Mouse (Mus musculus): ENCODE measurements around the gene Prkd2. TPM values are rescaled to one million over a fixed set of nuclear protein-coding genes. Genes with fewer than 3 reads are reported as not detected.

Prkd2 gene
- polyA plus RNA-seq, 1 experiment from 2014 or later: 5.7 TPM

- no peak overlapping the region for H3K4me2 ChIP-seq (ENCODE audit: low read length)
- 80% methylated on average over 7 of the region's 7 CpGs for WGBS
- ATAC-seq (ENCODE audit: low FRiP score, low TSS enrichment) (no peak), DNase-seq (no peak)
- no peaks in the 10 kb centered on the region for H3K27me3 ChIP-seq (ENCODE audit: control insufficient read depth, insufficient read depth, low read length)
- H3K36me3 ChIP-seq (ENCODE audit: control insufficient read depth, insufficient read depth, low read length): no peaks in the 10 kb centered on the region
- no peaks in the 10 kb centered on the region for H3K9me3 ChIP-seq (ENCODE audit: control insufficient read depth, low read length)
- H3K4me3 ChIP-seq (replicated peaks; ENCODE audit: low read depth, low read length): no peak overlapping the region
- peaks cover 4% of the 10 kb centered on the region; the same call in 1 of the 2 replicates for H3K4me1 ChIP-seq (ENCODE audit: control insufficient read depth, insufficient read depth, low read length)
- no peak overlapping the region for H3K27ac ChIP-seq (replicated peaks; ENCODE audit: low read depth, low read length)
- H3K9ac ChIP-seq (replicated peaks; ENCODE audit: low read length): no peak overlapping the region
Measured at GRCm38 (mm10) chr7:16907842-16908241, 65.1 kb downstream of the Prkd2 start.

- Histone ChIP-seq H3K9me3 (ENCODE audit: control insufficient read depth, low read length) (no peaks in the 10 kb centered on the region), H3K4me1 (ENCODE audit: control insufficient read depth, insufficient read depth, low read length) (peaks cover 4% of the 10 kb centered on the region; the same call in 1 of the 2 replicates), H3K36me3 (ENCODE audit: control insufficient read depth, insufficient read depth, low read length) (peaks cover 5% of the 10 kb centered on the region; the same call in 1 of the 2 replicates), H3K27me3 (ENCODE audit: control insufficient read depth, insufficient read depth, low read length) (no peaks in the 10 kb centered on the region), H3K4me2 (ENCODE audit: low read length) (no peak overlapping the region), H3K27ac (replicated peaks; ENCODE audit: low read depth, low read length) (no peak overlapping the region), H3K9ac (replicated peaks; ENCODE audit: low read length) (no peak overlapping the region), H3K4me3 (replicated peaks; ENCODE audit: low read depth, low read length) (no peak overlapping the region)
- ATAC-seq (ENCODE audit: low FRiP score, low TSS enrichment) (no peak), DNase-seq (no peak)
- 54% methylated on average over 11 of the region's 11 CpGs for WGBS
Measured at GRCm38 (mm10) chr7:16908367-16908766, 65.7 kb downstream of the Prkd2 start.

- Histone ChIP-seq H3K9me3 (ENCODE audit: control insufficient read depth, low read length) (no peaks in the 10 kb centered on the region), H3K9ac (replicated peaks; ENCODE audit: low read length) (no peak overlapping the region), H3K27me3 (ENCODE audit: control insufficient read depth, insufficient read depth, low read length) (no peaks in the 10 kb centered on the region), H3K4me2 (ENCODE audit: low read length) (no peak overlapping the region), H3K27ac (replicated peaks; ENCODE audit: low read depth, low read length) (no peak overlapping the region), H3K36me3 (ENCODE audit: control insufficient read depth, insufficient read depth, low read length) (peaks cover 7% of the 10 kb centered on the region), H3K4me3 (replicated peaks; ENCODE audit: low read depth, low read length) (no peak overlapping the region), H3K4me1 (ENCODE audit: control insufficient read depth, insufficient read depth, low read length) (peaks cover 4% of the 10 kb centered on the region; the same call in 1 of the 2 replicates)
- ATAC-seq (ENCODE audit: low FRiP score, low TSS enrichment): no peak
- DNase-seq: no peak
- WGBS: 78% methylated on average over 11 of the region's 11 CpGs
Measured at GRCm38 (mm10) chr7:16908859-16909258, 66.2 kb downstream of the Prkd2 start.

GRCm38 (mm10) chr7:16909909-16910308 lies 67.2 kb downstream of the Prkd2 start:
- Histone ChIP-seq H3K4me1 (ENCODE audit: control insufficient read depth, insufficient read depth, low read length) (peaks cover 4% of the 10 kb centered on the region; the same call in 1 of the 2 replicates), H3K36me3 (ENCODE audit: control insufficient read depth, insufficient read depth, low read length) (peaks cover 17% of the 10 kb centered on the region), H3K9me3 (ENCODE audit: control insufficient read depth, low read length) (no peaks in the 10 kb centered on the region), H3K27me3 (ENCODE audit: control insufficient read depth, insufficient read depth, low read length) (no peaks in the 10 kb centered on the region), H3K9ac (replicated peaks; ENCODE audit: low read length) (no peak overlapping the region), H3K27ac (replicated peaks; ENCODE audit: low read depth, low read length) (no peak overlapping the region), H3K4me3 (replicated peaks; ENCODE audit: low read depth, low read length) (no peak overlapping the region), H3K4me2 (ENCODE audit: low read length) (no peak overlapping the region)
- DNase-seq (no peak), ATAC-seq (ENCODE audit: low FRiP score, low TSS enrichment) (no peak)
- 56% methylated on average over 10 of the region's 10 CpGs for WGBS

DNA sequence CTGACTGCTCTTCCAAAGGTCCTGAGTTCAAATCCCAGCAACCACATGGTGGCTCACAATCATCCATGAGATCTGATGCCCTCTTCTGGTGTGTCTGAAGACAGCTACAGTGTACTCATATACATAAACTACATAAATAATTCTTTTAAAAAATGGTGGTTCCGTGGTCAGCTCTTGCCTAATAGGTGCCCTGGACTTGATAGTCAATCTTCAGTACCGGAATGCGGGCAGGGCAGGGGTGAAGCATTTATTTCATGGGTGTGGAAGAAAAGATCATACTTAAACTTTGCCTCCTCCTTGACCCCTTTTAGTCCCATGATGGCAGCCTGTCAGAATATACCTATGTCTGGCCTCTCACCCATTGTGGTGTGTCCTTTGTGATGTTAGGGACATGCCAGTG lies 69.2 kb downstream of the Prkd2 start:
- H3K4me3 ChIP-seq (replicated peaks; ENCODE audit: low read depth, low read length): no peak overlapping the region
- no peaks in the 10 kb centered on the region for H3K27me3 ChIP-seq (ENCODE audit: control insufficient read depth, insufficient read depth, low read length)
- H3K9ac ChIP-seq (replicated peaks; ENCODE audit: low read length): no peak overlapping the region
- H3K9me3 ChIP-seq (ENCODE audit: control insufficient read depth, low read length): no peaks in the 10 kb centered on the region
- no peak for DNase-seq
- ATAC-seq (ENCODE audit: low FRiP score, low TSS enrichment): no peak
- peaks cover 4% of the 10 kb centered on the region; the same call in 1 of the 2 replicates for H3K4me1 ChIP-seq (ENCODE audit: control insufficient read depth, insufficient read depth, low read length)
- 95% methylated on average over 3 of the region's 3 CpGs for WGBS
- no peak overlapping the region for H3K4me2 ChIP-seq (ENCODE audit: low read length)
- H3K27ac ChIP-seq (replicated peaks; ENCODE audit: low read depth, low read length): no peak overlapping the region
- H3K36me3 ChIP-seq (ENCODE audit: control insufficient read depth, insufficient read depth, low read length): peaks cover 37% of the 10 kb centered on the region

- H3K27ac ChIP-seq (replicated peaks; ENCODE audit: low read depth, low read length): no peak overlapping the region
- 67% methylated on average over 6 of the region's 6 CpGs for WGBS
Measured at GRCm38 (mm10) chr7:16912360-16912759, 69.7 kb downstream of the Prkd2 start.

DNA sequence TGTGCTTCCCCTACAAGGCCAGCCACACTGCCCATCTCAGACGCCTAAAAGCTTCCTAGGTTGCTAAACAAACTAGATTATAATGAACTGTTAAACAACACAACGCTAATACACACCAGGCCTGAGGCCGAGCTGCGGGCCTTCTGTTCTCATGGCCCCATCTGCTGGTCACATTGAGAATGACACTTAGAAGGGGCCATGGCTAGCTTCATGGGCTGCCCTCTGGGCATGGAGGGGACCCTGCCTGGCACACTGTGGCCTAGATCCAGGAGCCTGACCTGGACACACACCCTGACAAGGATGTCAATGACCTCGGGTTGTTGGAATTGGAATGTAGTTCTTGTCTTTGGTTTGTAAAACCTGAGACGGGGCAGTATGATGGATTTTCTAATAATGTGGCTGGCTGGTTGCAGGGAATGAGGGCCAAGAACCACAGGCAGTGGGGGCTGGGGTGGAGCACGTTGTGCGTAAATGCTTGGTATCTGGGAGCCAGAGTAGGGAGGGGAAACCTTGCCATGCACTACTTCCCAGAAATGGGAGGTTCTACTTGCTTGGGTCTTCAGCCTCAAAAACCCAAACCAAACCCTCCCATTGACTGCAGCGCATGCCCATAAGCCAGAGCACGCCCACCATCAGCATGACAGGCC lies 71.2 kb downstream of the Prkd2 start:
- Histone ChIP-seq H3K4me1 (ENCODE audit: control insufficient read depth, insufficient read depth, low read length) (no peaks in the 10 kb centered on the region), H3K4me3 (replicated peaks; ENCODE audit: low read depth, low read length) (no peak overlapping the region), H3K27ac (replicated peaks; ENCODE audit: low read depth, low read length) (no peak overlapping the region), H3K9me3 (ENCODE audit: control insufficient read depth, low read length) (no peaks in the 10 kb centered on the region), H3K9ac (replicated peaks; ENCODE audit: low read length) (no peak overlapping the region), H3K27me3 (ENCODE audit: control insufficient read depth, insufficient read depth, low read length) (no peaks in the 10 kb centered on the region), H3K4me2 (ENCODE audit: low read length) (no peak overlapping the region), H3K36me3 (ENCODE audit: control insufficient read depth, insufficient read depth, low read length) (peaks cover 57% of the 10 kb centered on the region)
- DNase-seq (peak; percentile 89), ATAC-seq (ENCODE audit: low FRiP score, low TSS enrichment) (peak; percentile 73; the same call in 1 of the 2 replicates)
- 42% methylated on average over 10 of the region's 10 CpGs for WGBS

More at GRCm38 (mm10) chr7:16912360-16912759, 69.7 kb downstream of the Prkd2 start:
- no peaks in the 10 kb centered on the region for H3K27me3 ChIP-seq (ENCODE audit: control insufficient read depth, insufficient read depth, low read length)
- H3K4me3 ChIP-seq (replicated peaks; ENCODE audit: low read depth, low read length): no peak overlapping the region
- no peak for DNase-seq
- no peak overlapping the region for H3K9ac ChIP-seq (replicated peaks; ENCODE audit: low read length)
- H3K4me2 ChIP-seq (ENCODE audit: low read length): no peak overlapping the region
- no peaks in the 10 kb centered on the region for H3K9me3 ChIP-seq (ENCODE audit: control insufficient read depth, low read length)
- peaks cover 41% of the 10 kb centered on the region for H3K36me3 ChIP-seq (ENCODE audit: control insufficient read depth, insufficient read depth, low read length)
- peaks cover 4% of the 10 kb centered on the region; the same call in 1 of the 2 replicates for H3K4me1 ChIP-seq (ENCODE audit: control insufficient read depth, insufficient read depth, low read length)
- ATAC-seq (ENCODE audit: low FRiP score, low TSS enrichment): no peak

DNA sequence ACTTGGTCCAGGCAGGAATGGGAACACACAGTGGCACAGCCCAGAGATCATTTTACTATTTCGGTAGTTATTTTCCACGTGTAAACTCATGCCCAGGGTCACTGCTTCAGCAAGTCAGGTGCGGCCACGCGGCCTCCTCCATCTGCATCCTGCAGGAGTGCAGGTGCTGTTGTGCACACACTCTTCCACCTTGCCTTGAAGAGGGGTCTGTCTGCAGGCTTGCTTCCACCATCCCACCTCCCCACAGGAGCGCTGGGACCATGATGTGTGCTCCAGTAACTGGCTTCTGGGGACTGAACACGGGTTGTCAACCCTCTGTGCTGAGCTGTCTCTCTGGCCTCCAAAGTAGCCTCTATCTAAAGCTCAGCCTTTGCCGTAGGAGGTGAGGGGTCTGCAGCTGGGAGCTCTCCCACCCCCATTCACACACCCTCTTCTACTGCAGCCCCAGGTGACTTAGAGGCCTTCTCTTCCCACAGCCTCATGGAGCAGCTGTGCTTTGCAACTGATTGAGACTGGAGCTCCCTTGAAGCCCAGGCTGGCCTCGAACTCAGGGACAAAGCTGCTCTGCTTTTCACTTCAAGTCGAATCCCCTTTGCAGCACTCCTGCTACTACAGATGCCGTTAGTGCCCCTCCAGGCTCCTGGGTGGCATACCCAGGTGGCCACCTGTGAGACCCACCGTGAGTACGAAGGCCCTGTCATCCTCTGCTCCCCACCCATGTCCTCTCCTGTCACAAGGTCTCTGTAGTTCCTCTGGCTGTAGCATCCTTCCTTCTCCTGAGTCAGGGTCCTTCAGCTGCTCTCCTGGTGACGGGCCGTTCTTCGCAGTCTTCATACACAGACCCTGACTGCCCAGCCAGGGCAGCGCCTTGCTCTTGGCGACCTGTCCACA lies 72.0 kb downstream of the Prkd2 start:
- Histone ChIP-seq H3K4me1 (ENCODE audit: control insufficient read depth, insufficient read depth, low read length) (peaks cover 6% of the 10 kb centered on the region), H3K9me3 (ENCODE audit: control insufficient read depth, low read length) (no peaks in the 10 kb centered on the region), H3K27me3 (ENCODE audit: control insufficient read depth, insufficient read depth, low read length) (no peaks in the 10 kb centered on the region), H3K36me3 (ENCODE audit: control insufficient read depth, insufficient read depth, low read length) (peaks cover 65% of the 10 kb centered on the region), H3K4me3 (replicated peaks; ENCODE audit: low read depth, low read length) (no peak overlapping the region), H3K9ac (replicated peaks; ENCODE audit: low read length) (no peak overlapping the region), H3K4me2 (ENCODE audit: low read length) (no peak overlapping the region), H3K27ac (replicated peaks; ENCODE audit: low read depth, low read length) (no peak overlapping the region)
- whole genome bisulfite sequencing: 84% methylated on average over 18 of the region's 18 CpGs
- no peak for ATAC-seq (ENCODE audit: low FRiP score, low TSS enrichment)
- DNase-seq: no peak

Measured in midbrain, embryonic 14.5 days (tissue).